Mouse (Mus musculus): ENCODE data around the gene Ptprh. TPM values are rescaled to one million over a fixed set of nuclear protein-coding genes. Genes with fewer than 3 reads are reported as not detected.

Ptprh gene
- polyA plus RNA-seq, 1 experiment from 2014 or later: not detected

DNA sequence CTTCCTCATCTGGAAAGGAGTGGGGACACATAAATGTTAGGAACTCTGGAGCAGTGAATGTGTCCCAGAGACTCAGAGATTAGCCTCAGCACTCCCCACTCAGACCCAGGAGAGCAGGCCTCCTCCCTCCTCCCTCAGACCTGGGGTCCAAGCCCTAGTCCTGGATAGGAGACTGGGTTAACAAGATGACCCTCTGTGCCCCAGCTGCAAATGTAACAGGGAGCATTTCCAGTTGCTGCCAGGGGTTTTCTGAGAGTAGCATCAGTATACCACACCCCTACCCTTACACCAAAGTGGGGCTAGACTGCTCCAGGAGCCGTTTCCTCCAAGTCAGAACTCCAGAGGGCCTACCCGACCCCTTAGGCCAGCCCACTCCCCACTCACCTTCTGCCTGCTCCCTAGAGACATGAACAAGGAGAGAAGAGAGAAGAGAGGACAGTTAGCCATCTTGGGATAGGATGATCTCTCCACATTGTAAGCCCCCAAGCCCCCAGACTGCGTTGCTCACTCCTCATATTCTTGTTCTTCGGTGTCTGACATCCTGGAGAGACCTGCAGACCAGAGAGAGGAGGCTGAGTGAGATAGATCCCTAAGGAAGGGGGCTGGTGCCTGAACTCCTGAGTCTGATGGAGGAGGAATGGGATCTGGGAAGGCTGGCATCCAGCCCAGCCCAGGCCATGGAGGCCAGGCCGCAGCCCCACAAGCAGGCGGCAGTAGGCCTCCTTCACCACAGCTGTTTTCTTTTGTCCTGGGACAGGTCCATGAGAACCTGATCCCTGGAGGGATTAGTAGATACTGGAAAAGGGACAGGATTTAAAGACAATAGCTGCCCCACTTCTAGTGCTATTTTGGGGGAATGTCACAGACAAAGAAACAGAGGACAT, 89.8 kb downstream of the Ptprh start:
- no peak for ATAC-seq (ENCODE audit: insufficient number of reproducible peaks, low FRiP score, low TSS enrichment, low read depth)

DNA sequence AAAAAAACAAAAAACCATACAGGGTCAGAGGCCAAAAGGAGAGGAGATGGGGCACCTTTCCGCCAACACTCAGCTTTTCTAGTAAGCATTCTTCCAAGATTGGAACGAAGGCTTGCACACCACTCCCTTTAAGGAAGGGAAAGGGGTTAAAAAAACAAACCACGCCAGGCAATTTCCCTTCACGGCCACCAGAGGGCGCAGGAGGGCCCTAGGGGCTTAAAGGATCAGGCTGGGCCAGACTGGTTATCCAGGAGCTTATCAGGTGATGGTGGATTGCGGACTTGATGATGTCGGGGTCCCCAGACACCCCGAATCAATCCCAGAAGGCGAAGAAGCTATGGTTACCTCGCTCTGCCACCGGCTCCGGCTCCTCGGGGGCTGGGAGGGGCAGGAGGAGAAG, 90.6 kb downstream of the Ptprh start:
- Histone ChIP-seq H3K36me3 (ENCODE audit: control insufficient read depth, insufficient read depth, low read length) (no peaks in the 10 kb centered on the region), H3K9ac (ENCODE audit: low read length) (no peak overlapping the region), H3K4me2 (ENCODE audit: low read depth, severe bottlenecking) (no peak overlapping the region), H3K27me3 (ENCODE audit: control insufficient read depth, insufficient read depth, low read length) (no peaks in the 10 kb centered on the region), H3K4me3 (ENCODE audit: low read depth, low read length) (no peak overlapping the region), H3K27ac (replicated peaks; ENCODE audit: low read depth, low read length) (no peak overlapping the region), H3K9me3 (ENCODE audit: control insufficient read depth, low read length) (no peaks in the 10 kb centered on the region), H3K4me1 (ENCODE audit: control insufficient read depth, insufficient read depth, low read length) (peaks cover 2% of the 10 kb centered on the region; the same call in 1 of the 2 replicates)
- peak; percentile 63 for DNase-seq (ENCODE audit: low spot score)
- no peak for ATAC-seq (ENCODE audit: insufficient number of reproducible peaks, low FRiP score, low TSS enrichment, low read depth)
- 28% methylated on average over 13 of the region's 13 CpGs for WGBS

More for the DNA sequence above, 89.8 kb downstream of the Ptprh start:
- Histone ChIP-seq H3K4me3 (ENCODE audit: low read depth, low read length) (no peak overlapping the region), H3K4me2 (ENCODE audit: low read depth, severe bottlenecking) (no peak overlapping the region), H3K9ac (ENCODE audit: low read length) (no peak overlapping the region), H3K36me3 (ENCODE audit: control insufficient read depth, insufficient read depth, low read length) (no peaks in the 10 kb centered on the region), H3K27me3 (ENCODE audit: control insufficient read depth, insufficient read depth, low read length) (no peaks in the 10 kb centered on the region), H3K9me3 (ENCODE audit: control insufficient read depth, low read length) (no peaks in the 10 kb centered on the region), H3K27ac (replicated peaks; ENCODE audit: low read depth, low read length) (no peak overlapping the region), H3K4me1 (ENCODE audit: control insufficient read depth, insufficient read depth, low read length) (peaks cover 2% of the 10 kb centered on the region; the same call in 1 of the 2 replicates)
- DNase-seq (ENCODE audit: low spot score): no peak
- 71% methylated on average over 6 of the region's 6 CpGs for WGBS

GRCm38 (mm10) chr7:4511489-4512224, 92.2 kb downstream of the Ptprh start:
- Histone ChIP-seq H3K27me3 (ENCODE audit: control insufficient read depth, insufficient read depth, low read length) (no peaks in the 10 kb centered on the region), H3K9me3 (ENCODE audit: control insufficient read depth, low read length) (no peaks in the 10 kb centered on the region), H3K27ac (replicated peaks; ENCODE audit: low read depth, low read length) (no peak overlapping the region), H3K4me1 (ENCODE audit: control insufficient read depth, insufficient read depth, low read length) (peaks cover 2% of the 10 kb centered on the region; the same call in 1 of the 2 replicates), H3K9ac (ENCODE audit: low read length) (no peak overlapping the region), H3K4me2 (ENCODE audit: low read depth, severe bottlenecking) (no peak overlapping the region), H3K4me3 (ENCODE audit: low read depth, low read length) (no peak overlapping the region), H3K36me3 (ENCODE audit: control insufficient read depth, insufficient read depth, low read length) (no peaks in the 10 kb centered on the region)
- ATAC-seq (ENCODE audit: insufficient number of reproducible peaks, low FRiP score, low TSS enrichment, low read depth) (no peak), DNase-seq (ENCODE audit: low spot score) (no peak)
- WGBS: 81% methylated on average over 8 of the region's 8 CpGs

- H3K4me1 ChIP-seq (ENCODE audit: control insufficient read depth, insufficient read depth, low read length): no peaks in the 10 kb centered on the region
- DNase-seq (ENCODE audit: low spot score): peak; percentile 83
- 19% methylated on average over 24 of the region's 24 CpGs for WGBS
- H3K27me3 ChIP-seq (ENCODE audit: control insufficient read depth, insufficient read depth, low read length): no peaks in the 10 kb centered on the region
- H3K4me2 ChIP-seq (ENCODE audit: low read depth, severe bottlenecking): no peak overlapping the region
- H3K36me3 ChIP-seq (ENCODE audit: control insufficient read depth, insufficient read depth, low read length): no peaks in the 10 kb centered on the region
- H3K9me3 ChIP-seq (ENCODE audit: control insufficient read depth, low read length): no peaks in the 10 kb centered on the region
- H3K4me3 ChIP-seq (ENCODE audit: low read depth, low read length): no peak overlapping the region
- ATAC-seq (ENCODE audit: insufficient number of reproducible peaks, low FRiP score, low TSS enrichment, low read depth): peak; percentile 46; the same call in 1 of the 2 replicates
- H3K27ac ChIP-seq (replicated peaks; ENCODE audit: low read depth, low read length): no peak overlapping the region
- no peak overlapping the region for H3K9ac ChIP-seq (ENCODE audit: low read length)
These were observed 93.8 kb downstream of the Ptprh start for GRCm38 (mm10) chr7:4509863-4510608.

DNA sequence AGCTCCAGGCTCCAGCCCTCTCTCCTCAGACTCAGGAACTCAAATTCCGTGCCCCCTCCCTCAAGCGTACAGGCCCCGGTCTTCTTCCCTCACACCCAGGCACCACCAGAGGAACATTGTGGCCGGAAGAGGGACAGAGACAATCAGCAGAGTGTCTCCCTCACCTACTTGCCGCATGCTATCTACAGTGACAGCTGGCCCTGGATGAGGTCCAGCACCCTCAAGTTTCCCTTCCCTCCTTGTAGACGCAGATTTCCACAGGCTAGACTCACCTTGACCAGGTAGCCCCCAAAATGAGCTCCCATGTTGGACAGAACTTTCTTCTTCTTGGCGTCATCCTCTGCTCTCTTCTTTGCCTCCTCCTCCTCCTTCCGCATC, 95.1 kb downstream of the Ptprh start:
- ATAC-seq (ENCODE audit: insufficient number of reproducible peaks, low FRiP score, low TSS enrichment, low read depth) (no peak), DNase-seq (ENCODE audit: low spot score) (no peak)
- 88% methylated on average over 8 of the region's 8 CpGs for WGBS
- Histone ChIP-seq H3K4me3 (ENCODE audit: low read depth, low read length) (no peak overlapping the region), H3K36me3 (ENCODE audit: control insufficient read depth, insufficient read depth, low read length) (no peaks in the 10 kb centered on the region), H3K27me3 (ENCODE audit: control insufficient read depth, insufficient read depth, low read length) (no peaks in the 10 kb centered on the region), H3K9ac (ENCODE audit: low read length) (no peak overlapping the region), H3K4me2 (ENCODE audit: low read depth, severe bottlenecking) (no peak overlapping the region), H3K9me3 (ENCODE audit: control insufficient read depth, low read length) (no peaks in the 10 kb centered on the region), H3K27ac (replicated peaks; ENCODE audit: low read depth, low read length) (no peak overlapping the region), H3K4me1 (ENCODE audit: control insufficient read depth, insufficient read depth, low read length) (no peaks in the 10 kb centered on the region)

DNA sequence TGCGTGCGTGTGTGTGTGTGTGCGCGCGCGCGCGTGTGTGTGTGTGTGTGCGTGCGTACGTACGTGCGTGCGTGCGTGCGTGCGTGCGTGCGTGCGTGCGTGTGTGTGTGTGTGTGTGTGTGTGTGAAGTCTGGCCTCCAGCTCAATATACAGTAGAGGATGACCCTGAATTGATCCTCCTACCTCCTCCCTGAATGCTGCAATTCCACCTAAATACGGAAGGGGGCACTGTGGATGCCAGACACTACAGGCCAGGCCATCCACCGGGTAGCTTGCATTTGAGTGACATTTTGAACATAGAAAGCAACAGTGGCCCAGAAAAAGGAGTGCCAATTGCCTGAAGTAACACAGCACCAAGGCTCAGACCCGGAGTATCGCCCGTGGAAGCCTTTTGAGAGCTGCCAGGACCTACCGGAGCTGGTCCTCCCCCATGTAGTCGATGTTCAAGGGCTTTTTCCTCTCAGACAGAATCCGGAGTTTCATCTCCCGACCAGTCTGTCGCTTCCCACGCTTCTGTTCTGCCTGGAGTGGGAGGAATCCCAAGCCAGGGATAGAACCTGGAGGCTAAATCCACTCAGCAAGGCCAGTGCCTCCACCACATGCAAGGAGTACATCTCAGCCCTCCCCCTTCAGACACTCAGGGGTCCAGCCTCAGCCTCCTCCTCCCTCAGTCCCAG, 95.6 kb downstream of the Ptprh start:
- DNase-seq (ENCODE audit: low spot score) (no peak), ATAC-seq (ENCODE audit: insufficient number of reproducible peaks, low FRiP score, low TSS enrichment, low read depth) (no peak)
- H3K4me3 ChIP-seq (ENCODE audit: low read depth, low read length): no peak overlapping the region
- H3K4me2 ChIP-seq (ENCODE audit: low read depth, severe bottlenecking): no peak overlapping the region
- 66% methylated on average over 24 of the region's 32 CpGs for WGBS
- no peaks in the 10 kb centered on the region for H3K4me1 ChIP-seq (ENCODE audit: control insufficient read depth, insufficient read depth, low read length)
- no peak overlapping the region for H3K27ac ChIP-seq (replicated peaks; ENCODE audit: low read depth, low read length)
- H3K27me3 ChIP-seq (ENCODE audit: control insufficient read depth, insufficient read depth, low read length): no peaks in the 10 kb centered on the region
- H3K36me3 ChIP-seq (ENCODE audit: control insufficient read depth, insufficient read depth, low read length): no peaks in the 10 kb centered on the region
- no peak overlapping the region for H3K9ac ChIP-seq (ENCODE audit: low read length)
- no peaks in the 10 kb centered on the region for H3K9me3 ChIP-seq (ENCODE audit: control insufficient read depth, low read length)

DNA sequence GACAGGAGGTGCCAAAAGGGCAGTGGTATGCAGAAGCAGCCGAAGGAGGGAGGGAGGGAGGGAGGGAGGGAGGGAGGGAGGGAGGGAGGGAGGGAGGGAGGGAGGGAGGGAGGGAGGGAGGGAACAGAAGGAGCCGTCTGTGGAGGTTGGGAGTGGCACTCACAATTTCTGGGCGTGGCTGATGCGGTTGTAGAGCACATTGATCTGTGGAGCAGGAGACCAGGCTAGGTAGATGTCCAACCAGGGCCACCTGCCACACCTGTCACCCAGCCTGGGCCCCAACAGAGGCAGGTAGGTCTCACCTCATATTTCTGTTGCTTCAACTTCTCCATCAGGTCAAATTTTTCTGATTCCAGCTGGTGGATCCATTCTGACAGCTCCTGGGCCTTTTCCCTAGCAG, 96.6 kb downstream of the Ptprh start:
- Histone ChIP-seq H3K27me3 (ENCODE audit: control insufficient read depth, insufficient read depth, low read length) (no peaks in the 10 kb centered on the region), H3K9me3 (ENCODE audit: control insufficient read depth, low read length) (no peaks in the 10 kb centered on the region), H3K9ac (ENCODE audit: low read length) (no peak overlapping the region), H3K4me3 (ENCODE audit: low read depth, low read length) (no peak overlapping the region), H3K4me1 (ENCODE audit: control insufficient read depth, insufficient read depth, low read length) (no peaks in the 10 kb centered on the region), H3K36me3 (ENCODE audit: control insufficient read depth, insufficient read depth, low read length) (no peaks in the 10 kb centered on the region), H3K4me2 (ENCODE audit: low read depth, severe bottlenecking) (no peak overlapping the region), H3K27ac (replicated peaks; ENCODE audit: low read depth, low read length) (no peak overlapping the region)
- ATAC-seq (ENCODE audit: insufficient number of reproducible peaks, low FRiP score, low TSS enrichment, low read depth) (no peak), DNase-seq (ENCODE audit: low spot score) (no peak)
- 64% methylated on average over 3 of the region's 4 CpGs for WGBS

Data from limb, embryonic 11.5 days (tissue).